Mouse (Mus musculus) lung, adult 2 months (tissue): ENCODE measurements around the gene Dock10.

ENCODE experiments used
- CTCF ChIP-seq: fragments of 200-500 bp; IDR thresholded peaks from 2 replicates; pipeline ENCODE4 v1.5.1; 2011; ENCODE audit warnings: mild to moderate bottlenecking, low read length, control low read depth; ENCODE audit not compliant: insufficient read depth
- POLR2A ChIP-seq: fragments of 200-500 bp; IDR thresholded peaks from 2 replicates; pipeline ENCODE4 v1.6.1; 2011; ENCODE audit warnings: low read depth, mild to moderate bottlenecking, control low read depth, low read length, borderline replicate concordance; ENCODE audit errors: extremely low read depth

- TF ChIP-seq CTCF, result no peak
- no peak for TF ChIP-seq POLR2A
Observed at GRCm38 (mm10) chr1:80676004-80676673, 82.2 kb downstream of the Dock10 start.
